Mouse (Mus musculus) CH12.LX (cell line): Measurements from ENCODE around the gene Gngt2. TPM values are rescaled to one million over a fixed set of nuclear protein-coding genes. Genes with fewer than 3 reads are reported as not detected.

Source experiments
- DNase-seq: peaks from one replicate; pipeline ENCODE4 v3.0.0-alpha.2; 2013; ENCODE audit errors: extremely low read depth
- H3K27ac ChIP-seq: 2 replicates; pipeline ENCODE4 v1.5.1; 2012; ENCODE audit warnings: low read depth, mild to moderate bottlenecking, control low read depth, moderate library complexity; ENCODE audit not compliant: insufficient read depth
- H3K27me3 ChIP-seq: replicated peaks from 2 replicates; pipeline ENCODE3; 2012; ENCODE audit warnings: inconsistent platforms
- H3K36me3 ChIP-seq, 2 experiments: replicated peaks in 1 of 2; 2 replicates each; pipeline versions ENCODE3 to v1.6.1; 2012; ENCODE audit warnings: inconsistent platforms in 1 of 2, low read length in 1 of 2, mild to moderate bottlenecking in 1 of 2, mixed read lengths in 1 of 2, moderate library complexity in 1 of 2; ENCODE audit not compliant: control insufficient read depth in 1 of 2, insufficient read depth in 1 of 2
- H3K4me1 ChIP-seq, 2 experiments: 2 replicates each; pipeline ENCODE4 v1.6.1; 2012; ENCODE audit warnings: inconsistent platforms in 1 of 2, moderate library complexity in 1 of 2; ENCODE audit not compliant: insufficient read depth in 2 of 2, control insufficient read depth in 1 of 2
- H3K4me2 ChIP-seq: 2 replicates; pipeline ENCODE4 v1.6.1; 2012; ENCODE audit warnings: low read depth, mild to moderate bottlenecking, control low read depth; ENCODE audit not compliant: poor library complexity, insufficient read depth, severe bottlenecking
- H3K4me3 ChIP-seq, 3 experiments: fragments of 150-350 bp in 1 of 3; sonication (generic) in 1 of 3; replicated peaks in 1 of 3; 2 replicates each; pipeline versions ENCODE3 to v1.5.1; 2011 to 2012; ENCODE audit warnings: low read depth in 2 of 3, low read length in 2 of 3, mild to moderate bottlenecking in 2 of 3, moderate library complexity in 2 of 3, control low read depth in 1 of 3, improper control_type of control experiment in 1 of 3, inconsistent platforms in 1 of 3, mixed read lengths in 1 of 3; ENCODE audit not compliant: poor library complexity in 1 of 3
- H3K79me2 ChIP-seq: replicated peaks from 2 replicates; pipeline ENCODE4 v1.6.1; 2012; ENCODE audit warnings: mild to moderate bottlenecking, moderate library complexity; ENCODE audit not compliant: control insufficient read depth, poor library complexity, insufficient read depth, severe bottlenecking; ENCODE audit errors: extremely low read depth
- H3K9ac ChIP-seq: 2 replicates; pipeline ENCODE4 v1.6.1; 2012; ENCODE audit warnings: low read depth, mild to moderate bottlenecking, control low read depth, moderate library complexity; ENCODE audit not compliant: insufficient read depth
- H3K9me3 ChIP-seq: replicated peaks from 2 replicates; pipeline ENCODE3; 2012; ENCODE audit warnings: low read length, inconsistent platforms, mixed read lengths
- BHLHE40 ChIP-seq: IDR thresholded peaks from 2 replicates; pipeline ENCODE4 v1.6.1; 2011; ENCODE audit warnings: mild to moderate bottlenecking, low read depth, low read length, improper control_type of control experiment
- CHD1 ChIP-seq: IDR thresholded peaks from 2 replicates; pipeline ENCODE4 v1.6.1; 2012; ENCODE audit warnings: low read depth, low read length, improper control_type of control experiment, inconsistent platforms
- CTCF ChIP-seq, 2 experiments: IDR thresholded peaks in 1 of 2; conservative IDR thresholded peaks in 1 of 2; 2 replicates each; pipeline ENCODE4 v1.5.1; 2011 to 2012; ENCODE audit warnings: low read depth in 2 of 2, low read length in 2 of 2, improper control_type of control experiment in 1 of 2, inconsistent platforms in 1 of 2, mild to moderate bottlenecking in 1 of 2, moderate library complexity in 1 of 2
- E2F4 ChIP-seq: IDR thresholded peaks from 2 replicates; pipeline ENCODE4 v1.6.1; 2011; ENCODE audit warnings: low read depth, low read length, improper control_type of control experiment; ENCODE audit not compliant: insufficient replicate concordance
- ETS1 ChIP-seq: conservative IDR thresholded peaks from 2 replicates; pipeline ENCODE4 v1.6.1; 2012; ENCODE audit warnings: low read depth, mild to moderate bottlenecking, inconsistent platforms, low read length, improper control_type of control experiment, moderate library complexity
- HCFC1 ChIP-seq: IDR thresholded peaks from 2 replicates; pipeline ENCODE4 v1.6.1; 2012; ENCODE audit warnings: low read depth, mild to moderate bottlenecking, inconsistent platforms, low read length, improper control_type of control experiment
- IRF4 ChIP-seq: IDR thresholded peaks from 2 replicates; pipeline ENCODE4 v1.6.1; 2014; ENCODE audit warnings: low read depth, mild to moderate bottlenecking, inconsistent platforms, low read length, improper control_type of control experiment
- MAX ChIP-seq: IDR thresholded peaks from 2 replicates; pipeline ENCODE4 v1.6.1; 2011; ENCODE audit warnings: low read length, improper control_type of control experiment
- MAZ ChIP-seq: IDR thresholded peaks from 2 replicates; pipeline ENCODE4 v1.6.1; 2012; ENCODE audit warnings: low read depth, mild to moderate bottlenecking, inconsistent platforms, low read length, improper control_type of control experiment, moderate library complexity
- MEF2A ChIP-seq: IDR thresholded peaks from 2 replicates; pipeline ENCODE4 v1.6.1; 2014; ENCODE audit warnings: low read depth, mild to moderate bottlenecking, inconsistent platforms, low read length, improper control_type of control experiment, borderline replicate concordance
- MXI1 ChIP-seq: IDR thresholded peaks from 2 replicates; pipeline ENCODE4 v1.6.1; 2011; ENCODE audit warnings: mild to moderate bottlenecking, low read depth, low read length, improper control_type of control experiment
- MYC ChIP-seq: IDR thresholded peaks from 2 replicates; pipeline ENCODE4 v1.6.1; 2011; ENCODE audit warnings: low read depth, mild to moderate bottlenecking, improper control_type of control experiment, low read length
- NELFE ChIP-seq: IDR thresholded peaks from 2 replicates; pipeline ENCODE4 v1.6.1; 2011; ENCODE audit warnings: low read depth, low read length, improper control_type of control experiment
- NRF1 ChIP-seq: IDR thresholded peaks from 2 replicates; pipeline ENCODE4 v1.6.1; 2014; ENCODE audit warnings: low read depth, mild to moderate bottlenecking, inconsistent platforms, low read length, improper control_type of control experiment, moderate library complexity
- POLR2A ChIP-seq: IDR thresholded peaks from 2 replicates; pipeline ENCODE4 v1.6.1; 2011; ENCODE audit warnings: low read depth, mild to moderate bottlenecking, improper control_type of control experiment, low read length
- POLR2AphosphoS2 ChIP-seq: IDR thresholded peaks from 2 replicates; pipeline ENCODE4 v1.6.1; 2011; ENCODE audit warnings: low read depth, low read length, improper control_type of control experiment
- RAD21 ChIP-seq: IDR thresholded peaks from 2 replicates; pipeline ENCODE4 v1.6.1; 2011; ENCODE audit warnings: low read depth, mild to moderate bottlenecking, low read length, improper control_type of control experiment, moderate library complexity
- RCOR1 ChIP-seq: conservative IDR thresholded peaks from 2 replicates; pipeline ENCODE4 v1.6.1; 2012; ENCODE audit warnings: low read depth, mild to moderate bottlenecking, inconsistent platforms, low read length, improper control_type of control experiment
- SIN3A ChIP-seq: IDR thresholded peaks from 2 replicates; pipeline ENCODE4 v1.6.1; 2012; ENCODE audit warnings: low read length, improper control_type of control experiment, inconsistent platforms
- SMC3 ChIP-seq: IDR thresholded peaks from 2 replicates; pipeline ENCODE4 v1.6.1; 2011; ENCODE audit warnings: low read depth, low read length, improper control_type of control experiment
- TBP ChIP-seq: conservative IDR thresholded peaks from 2 replicates; pipeline ENCODE4 v1.6.1; 2011; ENCODE audit warnings: low read depth, low read length, improper control_type of control experiment
- TCF12 ChIP-seq: IDR thresholded peaks from 2 replicates; pipeline ENCODE4 v1.6.1; 2014; ENCODE audit warnings: low read depth, mild to moderate bottlenecking, inconsistent platforms, low read length, improper control_type of control experiment
- ZC3H11A ChIP-seq: IDR thresholded peaks from 2 replicates; pipeline ENCODE4 v1.6.1; 2012; ENCODE audit warnings: low read depth, mild to moderate bottlenecking, inconsistent platforms, low read length, improper control_type of control experiment
- ZKSCAN1 ChIP-seq: IDR thresholded peaks from 2 replicates; pipeline ENCODE4 v1.6.1; 2012; ENCODE audit warnings: low read depth, inconsistent platforms, low read length, improper control_type of control experiment, borderline replicate concordance
- ZMIZ1 ChIP-seq: IDR thresholded peaks from 2 replicates; pipeline ENCODE4 v1.6.1; 2012; ENCODE audit warnings: low read depth, mild to moderate bottlenecking, inconsistent platforms, low read length, improper control_type of control experiment
- ZNF384 ChIP-seq: IDR thresholded peaks from 2 replicates; pipeline ENCODE4 v1.6.1; 2012; ENCODE audit warnings: low read depth, low read length, improper control_type of control experiment, inconsistent platforms
- dilution Hi-C: fragments of 300-500 bp; cut with MboI; formaldehyde crosslinking; loops from 2 replicates; pipeline ENCODE4 v1.14.3; 2020; ENCODE audit warnings: low sequenced_read_pairs; ENCODE audit not compliant: extremely low pct_unique_long_range_greater_than_20kb, extremely low pct_ligation_motif_present
- in situ Hi-C: fragments of 300-500 bp; cut with MboI; formaldehyde crosslinking; loops from 3 replicates; pipeline ENCODE4 v1.14.3; 2019; ENCODE audit warnings: low sequenced_read_pairs, low pct_ligation_motif_present, low pct_unique_long_range_greater_than_20kb, mixed read lengths
- polyA plus RNA-seq: library from polyadenylated mRNA; unstranded; fragments of >175 nt; gene quantifications from 2 replicates; pipeline ENCODE4 v1.2.1, GENCODE M21; 2012; ENCODE audit warnings: low read depth; ENCODE audit not compliant: insufficient read length
- total RNA-seq, 2 experiments: library from RNA; depleted of rRNA; stranded (reverse); fragments of 300-350 nt in 1 of 2; fragments of >200 nt in 1 of 2; gene quantifications; 2 replicates each; pipeline ENCODE4 v1.2.3; 2012 to 2014

The Gngt2 gene
- total and polyA plus RNA-seq, 3 experiments, result 136 to 157 (median 143) TPM

DNA sequence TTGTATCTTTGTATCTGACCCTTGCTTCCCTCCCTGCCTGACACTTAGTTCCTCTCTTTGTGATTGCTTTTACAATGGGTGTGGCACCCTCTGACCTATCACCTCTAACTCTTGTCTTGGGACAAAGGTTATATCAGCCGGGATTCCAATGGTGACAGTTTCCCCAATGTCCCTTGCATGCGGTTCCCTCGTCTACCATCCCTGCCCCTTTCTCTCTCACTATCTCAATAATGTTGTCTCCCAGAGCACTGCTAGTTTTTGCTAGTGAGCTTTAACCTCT lies 9.9 kb upstream of the Gngt2 start:
- dilution Hi-C loops (no loop called here), in situ Hi-C loops (loop anchor here (10.0 kb wide), 1 partner anchor 118 kb away; no protein-coding TSS in a partner anchor)
- Histone ChIP-seq H3K4me3 (no peak overlapping the region), H3K36me3 (peaks cover 18 to 32% of the 10 kb centered on the region in 2 experiments), H3K4me2 (no peak overlapping the region), H3K79me2 (no peaks in the 10 kb centered on the region), H3K27me3 (peaks cover 42% of the 10 kb centered on the region), H3K4me1 (peaks cover 0 to 42% of the 10 kb centered on the region in 2 experiments; a peak in 3 of 4 replicates), H3K27ac (no peak overlapping the region), H3K9me3 (peaks cover 21% of the 10 kb centered on the region), H3K9ac (no peak overlapping the region)
- TF ChIP-seq POLR2A (no peak), ZKSCAN1 (no peak), MYC (no peak), CHD1 (no peak), RAD21 (no peak), CTCF (conservative IDR thresholded peaks at IDR 0.05 in 1 of 2, IDR thresholded peaks at IDR 0.05 in 1 of 2; ENCODE audit: low read depth in 2 of 2, low read length in 2 of 2) (no peak), SIN3A (no peak), MXI1 (no peak), SMC3 (no peak), NRF1 (no peak), ZNF384 (no peak), NELFE (no peak), TBP (no peak), BHLHE40 (no peak), ZC3H11A (no peak), HCFC1 (no peak), RCOR1 (no peak), E2F4 (no peak)
- no peak for DNase-seq

DNA sequence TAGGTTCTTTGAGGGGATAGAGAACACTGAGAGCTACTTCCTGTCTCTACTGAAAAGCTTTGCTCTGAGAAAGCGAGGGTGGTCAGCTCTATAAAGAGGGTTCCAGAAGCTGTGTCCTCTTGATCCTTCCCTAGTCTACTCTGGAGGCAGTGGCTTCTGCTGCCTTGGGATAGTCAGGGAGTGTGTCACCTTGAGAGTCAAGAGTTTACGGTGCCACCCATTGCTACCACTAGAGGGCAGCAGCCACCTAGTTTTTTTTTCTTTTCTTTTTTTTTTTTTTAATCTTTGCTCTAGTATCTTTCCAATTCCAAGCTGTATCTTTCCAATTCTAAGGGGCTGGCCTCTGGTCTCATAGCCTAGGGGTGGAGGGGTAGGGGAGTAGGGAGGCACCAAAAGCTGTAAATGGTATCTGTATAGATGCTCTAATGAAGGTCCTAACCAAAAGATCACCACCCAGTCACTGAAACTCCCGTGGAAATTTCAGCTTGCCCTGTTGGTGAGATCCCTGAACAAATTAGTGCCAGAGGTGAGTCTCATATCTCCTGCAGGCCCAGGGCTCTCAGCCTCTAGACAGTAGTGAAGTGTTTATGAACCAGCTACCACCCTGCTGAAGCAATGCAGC lies 9.4 kb upstream of the Gngt2 start:
- Histone ChIP-seq H3K9me3 (peaks cover 21% of the 10 kb centered on the region), H3K4me2 (no peak overlapping the region), H3K79me2 (no peaks in the 10 kb centered on the region), H3K4me3 (no peak overlapping the region), H3K36me3 (peaks cover 23 to 37% of the 10 kb centered on the region in 2 experiments), H3K9ac (no peak overlapping the region), H3K27me3 (peaks cover 39% of the 10 kb centered on the region), H3K4me1 (peaks cover 3 to 47% of the 10 kb centered on the region in 2 experiments), H3K27ac (no peak overlapping the region)
- in situ Hi-C loops, result loop anchor here (10.0 kb wide), 1 partner anchor 117 kb away; no protein-coding TSS in a partner anchor
- DNase-seq, result no peak
- TF ChIP-seq MAX (0 out of 2 replicates have a peak, but pooled peaks have one; percentile 13), MEF2A (0 out of 2 replicates have a peak, but pooled peaks have one; percentile 11), CHD1 (no peak), IRF4 (0 out of 2 replicates have a peak, but pooled peaks have one; percentile 14), ZMIZ1 (0 out of 2 replicates have a peak, but pooled peaks have one; percentile 52), POLR2AphosphoS2 (peak; percentile 49), RAD21 (peak; percentile 96), SMC3 (peak; percentile 90), MAZ (0 out of 2 replicates have a peak, but pooled peaks have one; percentile 17), ZC3H11A (peak; percentile 84), MYC (no peak), MXI1 (no peak), CTCF (conservative IDR thresholded peaks at IDR 0.05 in 1 of 2, IDR thresholded peaks at IDR 0.05 in 1 of 2; ENCODE audit: low read depth in 2 of 2, low read length in 2 of 2) (peak; percentile 82 to 98), ETS1 (no peak), NELFE (peak; percentile 38; the same call in 1 of the 2 replicates), ZNF384 (peak; percentile 100), TCF12 (no peak), BHLHE40 (peak; percentile 7; the same call in 1 of the 2 replicates)
- dilution Hi-C loops, result no loop called here
